Mouse (Mus musculus) hindbrain, embryonic 10.5 days (tissue): ENCODE measurements around the gene Slc25a21. TPM values are rescaled to one million over a fixed set of nuclear protein-coding genes. Genes with fewer than 3 reads are reported as not detected.

ENCODE experiments used
- DNase-seq: peaks from one replicate; pipeline ENCODE4 v3.0.0-alpha.2; 2017; ENCODE audit warnings: low spot score
- H3K27ac ChIP-seq: fragments of 300-500 bp; sonication (generic); 2 replicates; pipeline ENCODE4 v1.5.1; 2016; ENCODE audit warnings: mild to moderate bottlenecking, moderate library complexity
- H3K27me3 ChIP-seq: fragments of 300-500 bp; sonication (generic); 2 replicates; pipeline ENCODE4 v1.6.1; 2016; ENCODE audit warnings: mild to moderate bottlenecking; ENCODE audit not compliant: poor library complexity, insufficient read depth, severe bottlenecking
- H3K36me3 ChIP-seq: fragments of 300-500 bp; sonication (generic); 2 replicates; pipeline ENCODE4 v1.6.1; 2016; ENCODE audit warnings: mild to moderate bottlenecking, moderate library complexity
- H3K4me1 ChIP-seq: fragments of 300-500 bp; sonication (generic); replicated peaks from 2 replicates; pipeline ENCODE4 v1.6.1; 2016; ENCODE audit warnings: mild to moderate bottlenecking
- H3K4me3 ChIP-seq: fragments of 300-500 bp; sonication (generic); 2 replicates; pipeline ENCODE4 v1.5.1; 2016; ENCODE audit warnings: mild to moderate bottlenecking, moderate library complexity
- H3K9me3 ChIP-seq: fragments of 300-500 bp; sonication (generic); 2 replicates; pipeline ENCODE4 v1.6.1; 2016; ENCODE audit warnings: mild to moderate bottlenecking, moderate library complexity
- WGBS: fragments of 180-500 bp; shearing (Covaris S2); methylation state at CpG from one replicate; pipeline ENCODE4 v1.1.7; 2016; 5-methylcytosine and 5-hydroxymethylcytosine counted together
- polyA plus RNA-seq: library from polyadenylated mRNA; unstranded; fragments of >200 nt; fragmentation: Nextera tagmentation; extraction: Ambion mirVana; gene quantifications from 2 replicates; pipeline ENCODE4 v1.2.1, GENCODE M21; 2016

Slc25a21 gene
- polyA plus RNA-seq, 1 experiment from 2014 or later: 1.3 TPM

GRCm38 (mm10) chr12:56694361-56694760, 502.9 kb downstream of the Slc25a21 start:
- H3K27me3 ChIP-seq: peaks cover 100% of the 10 kb centered on the region
- DNase-seq: peak; percentile 23
- no peaks in the 10 kb centered on the region for H3K9me3 ChIP-seq
- no peaks in the 10 kb centered on the region for H3K36me3 ChIP-seq
- no peak overlapping the region for H3K27ac ChIP-seq
- WGBS: 3% methylated on average over 14 of the region's 14 CpGs
- H3K4me1 ChIP-seq: peaks cover 41% of the 10 kb centered on the region
- no peak overlapping the region for H3K4me3 ChIP-seq

- no peak overlapping the region for H3K4me3 ChIP-seq
- no peak overlapping the region for H3K27ac ChIP-seq
- H3K36me3 ChIP-seq: no peaks in the 10 kb centered on the region
- no peak for DNase-seq
- peaks cover 41% of the 10 kb centered on the region for H3K4me1 ChIP-seq
- 4% methylated on average over 14 of the region's 14 CpGs for WGBS
- H3K9me3 ChIP-seq: no peaks in the 10 kb centered on the region
- peaks cover 100% of the 10 kb centered on the region for H3K27me3 ChIP-seq
Observed at GRCm38 (mm10) chr12:56693411-56694098, 503.7 kb downstream of the Slc25a21 start.

- peak; percentile 59 for DNase-seq
- peaks cover 38% of the 10 kb centered on the region for H3K4me1 ChIP-seq
Observed at GRCm38 (mm10) chr12:56692536-56692935, 504.7 kb downstream of the Slc25a21 start.

GRCm38 (mm10) chr12:56691427-56692079, 505.7 kb downstream of the Slc25a21 start, which contains the start of gene Pax9:
Gene Pax9, plus strand, starts transcription at chr12:56691767.
- under 1% methylated on average over 40 of the region's 40 CpGs for WGBS
- no peaks in the 10 kb centered on the region for H3K36me3 ChIP-seq
- peaks cover 100% of the 10 kb centered on the region for H3K27me3 ChIP-seq
- H3K4me1 ChIP-seq: peaks cover 28% of the 10 kb centered on the region
- H3K9me3 ChIP-seq: no peaks in the 10 kb centered on the region
- peak within 1 kb of the TSS; percentile 39 for H3K4me3 ChIP-seq
- DNase-seq: peak; percentile 69
- no peak within 1 kb of the TSS for H3K27ac ChIP-seq

More at GRCm38 (mm10) chr12:56692536-56692935, 504.7 kb downstream of the Slc25a21 start:
- no peak overlapping the region for H3K27ac ChIP-seq
- no peaks in the 10 kb centered on the region for H3K36me3 ChIP-seq
- H3K27me3 ChIP-seq: peaks cover 100% of the 10 kb centered on the region
- H3K9me3 ChIP-seq: no peaks in the 10 kb centered on the region
- no peak overlapping the region for H3K4me3 ChIP-seq
- under 1% methylated on average over 19 of the region's 19 CpGs for WGBS

- no peak for DNase-seq
- Histone ChIP-seq H3K36me3 (no peaks in the 10 kb centered on the region), H3K9me3 (no peaks in the 10 kb centered on the region), H3K4me1 (peaks cover 23% of the 10 kb centered on the region), H3K4me3 (peak overlapping the region; percentile 39; the same call in 1 of the 2 replicates), H3K27me3 (peaks cover 100% of the 10 kb centered on the region), H3K27ac (no peak overlapping the region)
- under 1% methylated on average over 12 of the region's 12 CpGs for WGBS
Observed at GRCm38 (mm10) chr12:56691001-56691400, 506.3 kb downstream of the Slc25a21 start.

- 1% methylated on average over 16 of the region's 16 CpGs for WGBS
- H3K27me3 ChIP-seq: peaks cover 100% of the 10 kb centered on the region
- no peak overlapping the region for H3K4me3 ChIP-seq
Observed at GRCm38 (mm10) chr12:56690366-56690765, 506.9 kb downstream of the Slc25a21 start.

GRCm38 (mm10) chr12:56689736-56690135, 507.5 kb downstream of the Slc25a21 start:
- H3K36me3 ChIP-seq: no peaks in the 10 kb centered on the region
- DNase-seq: peak; percentile 83
- H3K4me3 ChIP-seq: no peak overlapping the region
- H3K27me3 ChIP-seq: peaks cover 100% of the 10 kb centered on the region
- no peak overlapping the region for H3K27ac ChIP-seq
- under 1% methylated on average over 25 of the region's 25 CpGs for WGBS
- no peaks in the 10 kb centered on the region for H3K9me3 ChIP-seq
- H3K4me1 ChIP-seq: peaks cover 10% of the 10 kb centered on the region

More at GRCm38 (mm10) chr12:56690366-56690765, 506.9 kb downstream of the Slc25a21 start:
- H3K27ac ChIP-seq: no peak overlapping the region
- H3K9me3 ChIP-seq: no peaks in the 10 kb centered on the region
- H3K36me3 ChIP-seq: no peaks in the 10 kb centered on the region
- peak; percentile 55 for DNase-seq
- peaks cover 16% of the 10 kb centered on the region for H3K4me1 ChIP-seq

GRCm38 (mm10) chr12:56689331-56689730, 507.9 kb downstream of the Slc25a21 start:
- no peak overlapping the region for H3K4me3 ChIP-seq
- no peaks in the 10 kb centered on the region for H3K36me3 ChIP-seq
- H3K9me3 ChIP-seq: no peaks in the 10 kb centered on the region
- DNase-seq: no peak
- H3K27me3 ChIP-seq: peaks cover 100% of the 10 kb centered on the region
- H3K27ac ChIP-seq: no peak overlapping the region
- H3K4me1 ChIP-seq: peaks cover 9% of the 10 kb centered on the region
- 3% methylated on average over 10 of the region's 10 CpGs for WGBS

GRCm38 (mm10) chr12:56688920-56689319, 508.4 kb downstream of the Slc25a21 start:
- 3% methylated on average over 8 of the region's 8 CpGs for WGBS
- DNase-seq: no peak
- Histone ChIP-seq H3K27me3 (peaks cover 100% of the 10 kb centered on the region), H3K27ac (no peak overlapping the region), H3K9me3 (no peaks in the 10 kb centered on the region), H3K4me3 (no peak overlapping the region), H3K36me3 (no peaks in the 10 kb centered on the region), H3K4me1 (peaks cover 9% of the 10 kb centered on the region)

GRCm38 (mm10) chr12:56688482-56688840, 508.8 kb downstream of the Slc25a21 start:
- Histone ChIP-seq H3K27ac (no peak overlapping the region), H3K4me1 (peaks cover 9% of the 10 kb centered on the region), H3K27me3 (peaks cover 100% of the 10 kb centered on the region), H3K4me3 (no peak overlapping the region), H3K36me3 (no peaks in the 10 kb centered on the region), H3K9me3 (no peaks in the 10 kb centered on the region)
- DNase-seq: no peak
- WGBS: 4% methylated on average over 10 of the region's 10 CpGs

- Histone ChIP-seq H3K27ac (no peak overlapping the region), H3K36me3 (no peaks in the 10 kb centered on the region), H3K4me3 (no peak overlapping the region), H3K9me3 (no peaks in the 10 kb centered on the region), H3K27me3 (peaks cover 100% of the 10 kb centered on the region), H3K4me1 (peaks cover 9% of the 10 kb centered on the region)
- 7% methylated on average over 15 of the region's 15 CpGs for WGBS
- no peak for DNase-seq
Observed at GRCm38 (mm10) chr12:56687640-56688481, 509.4 kb downstream of the Slc25a21 start.

- Histone ChIP-seq H3K4me1 (peaks cover 7% of the 10 kb centered on the region), H3K36me3 (no peaks in the 10 kb centered on the region), H3K4me3 (peak overlapping the region; percentile 54), H3K27ac (peak overlapping the region; percentile 24; the same call in 1 of the 2 replicates), H3K9me3 (no peaks in the 10 kb centered on the region), H3K27me3 (peaks cover 92% of the 10 kb centered on the region)
- under 1% methylated on average over 38 of the region's 38 CpGs for WGBS
- peak; percentile 75 for DNase-seq
Observed at GRCm38 (mm10) chr12:56681096-56681811, 516.0 kb downstream of the Slc25a21 start.
